Mouse (Mus musculus) frontal cortex, adult (tissue): ENCODE data around the gene Samd7.
A peak's percentile ranks its signal among the peaks of the same experiment; 100 is the strongest.
"Not testable (repeated sequence)": the region's sequence is repeated elsewhere in the genome, so short reads cannot be mapped to it uniquely, and the experiment has no call there.

Experiments used
- ATAC-seq: cut with Nextera tagmentation; 2 replicates; pipeline ENCODE4 v1.9.2; 2017; ENCODE audit warnings: mild to moderate bottlenecking, moderate library complexity, mixed read lengths; ENCODE audit not compliant: low TSS enrichment

The Samd7 gene

GRCm38 (mm10) chr3:30746006-30746405 lies at the start of gene Samd7:
Samd7 (plus strand) TSS chr3:30746293.
- ATAC-seq, result no peak

DNA sequence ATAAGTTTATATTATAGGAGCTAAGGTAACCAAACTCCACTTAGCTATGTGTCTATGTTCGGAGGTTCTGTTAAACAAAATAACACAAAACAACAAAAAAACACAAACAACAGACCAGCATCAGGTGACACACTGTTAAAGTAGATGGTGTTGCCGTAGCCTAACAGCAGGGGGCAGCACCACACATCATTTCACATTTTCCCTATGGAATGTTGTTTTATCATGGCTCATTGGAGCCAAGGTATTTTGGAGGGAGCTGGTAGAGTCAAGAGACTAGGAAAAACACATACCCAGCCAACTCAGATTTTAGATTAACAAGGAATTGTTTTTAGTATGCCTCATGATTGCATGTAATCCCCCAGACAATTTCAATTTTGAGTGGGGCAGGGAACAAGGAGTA lies 49.7 kb upstream of the Samd7 start:
- peak; percentile 86 for ATAC-seq

DNA sequence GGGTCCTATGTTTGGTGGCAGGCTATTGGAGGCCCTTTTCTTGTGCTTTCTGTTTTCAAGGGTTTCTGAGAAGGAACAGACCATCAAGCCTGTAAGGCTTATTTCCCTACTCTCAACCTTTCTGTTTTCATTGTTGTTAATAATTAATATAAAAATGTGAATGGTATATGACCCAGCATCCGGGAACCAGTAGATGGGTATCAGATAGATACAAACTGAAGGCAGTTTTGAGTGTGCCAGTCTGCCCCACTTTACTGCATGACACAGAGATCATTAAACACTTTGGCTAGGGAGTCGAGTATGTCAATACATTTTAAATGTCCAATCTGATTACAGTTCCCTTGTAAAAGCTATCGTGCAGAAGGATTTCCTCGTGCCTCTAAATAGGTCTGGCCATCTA lies 48.2 kb upstream of the Samd7 start:
- ATAC-seq, result no peak

- not testable (repeated sequence) for ATAC-seq
Measured at GRCm38 (mm10) chr3:30699711-30700505, 46.2 kb upstream of the Samd7 start, which contains the start of gene Lrrc31. Lrrc31 (minus strand) TSS chr3:30699843.

GRCm38 (mm10) chr3:30705977-30706376 lies 40.1 kb upstream of the Samd7 start:
- ATAC-seq, result no peak

GRCm38 (mm10) chr3:30706614-30707276 lies 39.3 kb upstream of the Samd7 start:
- no peak for ATAC-seq

- no peak for ATAC-seq
Measured at GRCm38 (mm10) chr3:30710191-30710590, 35.9 kb upstream of the Samd7 start.

- ATAC-seq, result no peak
Measured at GRCm38 (mm10) chr3:30713334-30713733, 32.8 kb upstream of the Samd7 start.

DNA sequence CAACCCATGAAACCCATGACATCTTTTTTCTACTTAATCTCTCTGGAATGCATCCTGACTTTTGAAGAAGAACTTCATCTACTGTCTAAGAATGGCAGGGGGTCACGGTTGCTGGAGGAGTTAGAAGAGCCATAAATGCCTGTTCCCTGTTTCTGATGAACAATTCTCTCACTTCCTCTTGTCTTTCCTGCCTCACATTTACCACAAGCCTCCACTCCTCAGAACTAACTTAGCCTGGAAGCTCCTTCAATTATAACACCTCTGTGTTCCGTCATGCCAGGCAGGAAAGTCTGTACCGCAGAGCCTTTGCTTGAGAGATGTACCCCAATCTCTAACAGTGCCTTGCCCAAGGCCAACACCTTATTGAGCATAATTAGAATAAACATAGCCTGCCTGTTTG lies 27.4 kb upstream of the Samd7 start:
- no peak for ATAC-seq

- ATAC-seq, result no peak
Measured at GRCm38 (mm10) chr3:30722036-30722435, 24.1 kb upstream of the Samd7 start.

- no peak for ATAC-seq
Measured at GRCm38 (mm10) chr3:30722461-30722860, 23.6 kb upstream of the Samd7 start.

DNA sequence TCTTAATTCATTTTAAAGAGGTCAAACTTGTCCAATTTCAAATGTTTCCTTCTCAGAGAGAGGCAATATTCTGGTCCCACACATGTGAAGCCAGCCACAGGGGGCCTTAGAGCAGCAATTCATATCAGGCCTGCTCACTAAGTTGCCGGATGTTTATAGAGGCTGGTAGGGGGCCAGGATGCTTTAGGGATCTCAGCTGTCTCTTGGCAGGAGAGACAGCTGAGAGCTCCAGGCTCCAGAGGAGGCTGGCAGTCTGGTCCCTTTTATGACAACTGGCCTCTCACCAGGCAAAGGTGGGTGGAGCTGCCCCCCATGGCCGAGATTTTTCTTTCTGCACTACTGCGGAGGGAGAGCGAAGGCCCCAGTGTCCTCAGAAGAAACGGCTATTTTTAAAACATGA lies 22.9 kb upstream of the Samd7 start:
- ATAC-seq, result no peak

DNA sequence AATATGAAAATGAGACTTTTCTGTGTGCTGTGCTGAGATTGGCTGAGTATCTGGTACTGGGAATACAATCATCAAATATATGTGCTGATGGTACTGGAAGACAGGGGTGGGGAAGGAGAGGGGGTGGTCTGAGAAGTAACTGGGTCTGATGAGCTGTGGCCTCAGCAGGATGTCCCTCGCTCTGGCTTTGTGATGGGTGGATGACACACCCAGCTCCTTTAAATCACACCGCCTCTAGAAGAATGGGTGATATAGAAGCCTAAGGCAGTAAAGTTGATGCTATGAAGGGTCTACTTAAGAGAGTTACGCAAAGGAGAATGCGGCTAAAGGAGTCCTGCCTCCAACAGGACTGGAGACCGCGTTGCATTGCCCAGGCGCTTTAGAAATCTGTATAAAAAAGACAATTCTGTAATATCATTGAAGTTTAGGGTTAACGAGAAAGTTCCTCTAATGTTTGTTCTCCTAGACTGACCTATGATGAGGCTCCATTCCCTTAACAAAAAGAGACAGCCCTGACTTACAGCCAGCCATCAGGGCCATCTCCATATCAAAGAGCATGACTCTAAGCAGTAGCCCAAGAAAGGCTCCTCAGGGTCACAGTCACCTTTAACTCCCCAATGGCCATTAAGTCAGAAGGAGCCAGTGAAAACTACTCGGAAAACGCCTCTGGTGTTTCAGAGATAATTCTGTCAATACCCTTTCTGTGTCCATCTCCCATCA lies 21.8 kb upstream of the Samd7 start:
- no peak for ATAC-seq

DNA sequence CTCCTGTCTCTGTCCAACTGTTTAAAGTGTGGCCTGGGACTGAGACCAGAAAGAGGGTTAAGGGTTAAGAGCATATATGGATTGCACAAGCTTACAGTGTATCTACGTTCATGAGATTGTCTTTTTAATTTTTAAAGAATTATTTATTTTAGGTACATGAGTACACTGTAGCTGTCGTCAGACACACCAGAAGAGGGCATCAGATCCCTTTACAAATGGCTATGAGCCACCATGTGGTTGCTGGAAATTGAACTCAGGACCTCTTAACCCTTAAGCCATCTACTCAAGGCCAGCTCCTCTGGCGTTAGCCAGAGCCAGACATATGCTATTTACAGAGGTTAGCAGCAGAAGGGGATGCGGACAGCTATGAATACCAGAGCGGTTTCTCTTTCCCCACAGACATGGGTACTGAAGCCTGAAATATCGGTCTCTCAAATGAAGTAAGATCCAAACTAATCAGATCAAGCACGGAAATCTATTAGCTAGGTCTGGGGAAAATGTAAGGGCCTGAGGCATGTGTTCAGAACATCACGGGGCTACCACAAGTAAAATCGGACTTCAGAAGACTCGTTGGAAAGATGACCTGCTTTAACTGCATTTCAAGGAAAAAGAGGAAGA lies 21.1 kb upstream of the Samd7 start:
- no peak for ATAC-seq

DNA sequence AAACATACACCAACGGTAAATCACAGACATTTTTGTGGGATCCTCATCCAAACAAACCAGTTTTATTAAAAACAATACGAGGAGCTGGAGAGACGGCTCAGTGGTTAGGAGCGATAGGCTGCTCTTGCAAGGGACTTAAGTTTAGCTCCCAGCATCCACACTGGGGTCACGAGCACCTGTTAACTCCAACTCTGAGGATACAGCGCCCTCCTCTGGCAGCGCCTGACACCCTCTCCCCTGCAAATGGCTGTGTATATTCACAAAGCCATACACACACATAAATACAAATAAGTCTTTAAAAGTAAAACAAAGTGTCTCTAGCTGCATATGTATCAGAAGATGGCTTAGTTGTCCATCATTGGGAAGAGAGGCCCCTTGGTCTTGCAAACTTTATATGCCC lies 20.6 kb upstream of the Samd7 start:
- ATAC-seq, result no peak

GRCm38 (mm10) chr3:30727209-30727608 lies 18.9 kb upstream of the Samd7 start:
- no peak for ATAC-seq

- ATAC-seq, result no peak
Measured at GRCm38 (mm10) chr3:30729046-30729445, 17.0 kb upstream of the Samd7 start.

DNA sequence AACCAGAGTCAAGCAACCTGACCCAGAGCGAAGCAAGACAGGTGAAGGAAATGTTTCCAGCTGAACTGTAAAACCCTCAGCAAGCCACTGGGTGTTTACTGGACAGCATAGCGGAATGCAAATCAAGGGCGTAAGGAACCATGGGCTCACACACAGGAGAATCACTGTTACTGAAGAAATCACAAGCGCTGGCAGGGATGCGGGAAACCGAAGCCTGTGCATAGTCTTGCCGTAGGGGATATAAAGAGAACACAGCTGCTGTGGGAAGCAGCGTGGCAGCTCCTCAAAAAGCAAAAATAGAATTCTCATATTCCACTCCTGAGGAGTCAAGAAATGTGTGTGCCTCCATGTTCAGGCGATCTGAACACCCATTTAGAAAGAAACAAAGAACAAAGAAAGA lies 9.3 kb upstream of the Samd7 start:
- ATAC-seq, result peak; percentile 95

DNA sequence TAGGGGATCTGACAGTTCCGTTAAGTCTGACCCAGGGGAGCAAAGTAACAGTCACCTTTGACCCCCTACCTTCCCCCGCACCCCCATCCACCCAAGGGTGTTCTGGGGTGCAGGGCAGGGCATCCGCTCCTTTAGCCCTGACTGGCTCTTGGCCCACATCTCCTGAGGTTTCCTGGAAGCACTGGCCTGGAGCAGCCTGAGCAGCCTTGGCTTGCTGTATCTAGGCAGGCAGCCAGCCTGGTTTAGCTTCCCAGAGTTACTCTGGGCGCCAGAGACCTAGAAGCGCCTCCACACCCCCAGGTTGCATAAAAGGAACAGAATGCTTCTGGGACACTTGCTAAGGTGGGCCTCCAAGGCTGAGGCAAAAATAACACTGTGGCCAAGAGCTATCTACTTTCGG lies 4.8 kb upstream of the Samd7 start:
- peak; percentile 73 for ATAC-seq

DNA sequence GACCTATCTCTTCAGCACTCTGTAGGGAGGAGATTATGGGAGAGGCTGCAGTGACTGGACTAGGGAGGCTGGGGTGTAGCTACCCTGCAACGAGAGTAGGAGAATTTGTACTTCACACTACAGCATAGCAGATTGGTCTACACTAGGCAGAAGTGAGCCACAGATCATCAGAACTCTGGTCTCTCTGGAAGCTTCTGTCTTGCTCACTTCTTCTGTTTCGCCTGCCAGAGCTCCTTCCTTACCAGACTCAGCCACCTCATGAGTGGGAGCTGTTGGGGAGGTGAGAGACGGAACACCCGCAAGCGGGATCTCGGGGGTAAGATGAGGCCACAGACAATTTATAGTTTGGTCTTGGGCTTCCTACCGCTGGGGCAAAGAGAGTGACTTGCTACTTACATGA lies 3.2 kb upstream of the Samd7 start:
- ATAC-seq, result peak; percentile 84

- ATAC-seq, result no peak
Measured at GRCm38 (mm10) chr3:30748316-30748715, 2.2 kb downstream of the Samd7 start.

DNA sequence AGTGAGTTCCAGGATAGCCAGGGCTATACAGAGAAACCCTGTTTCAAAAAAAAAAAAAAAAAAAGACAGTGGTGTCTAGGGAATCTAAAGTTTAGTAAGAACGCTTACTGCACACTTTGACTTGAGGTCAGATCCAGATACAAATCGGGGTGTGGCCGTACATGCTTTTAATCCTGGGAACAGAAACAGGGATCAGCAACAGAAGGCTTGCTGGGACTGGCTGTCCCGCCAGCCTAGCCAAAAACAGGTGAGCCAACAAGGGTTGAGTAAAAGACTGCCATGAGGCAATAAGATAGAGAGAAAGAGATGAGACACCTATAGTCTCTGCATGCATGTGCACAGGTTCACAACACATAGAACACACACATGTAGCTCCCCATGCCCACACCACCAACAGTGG lies 8.6 kb downstream of the Samd7 start:
- no peak for ATAC-seq
